Mouse (Mus musculus) stomach, embryonic 14.5 days (tissue): ENCODE results near the gene U2af1. TPM values are rescaled to one million over a fixed set of nuclear protein-coding genes. Genes with fewer than 3 reads are reported as not detected.
A peak's percentile ranks its signal among the peaks of the same experiment; 100 is the strongest.
"Not testable (repeated sequence)": the region's sequence is repeated elsewhere in the genome, so short reads cannot be mapped to it uniquely, and the experiment has no call there.

Experiments
- ATAC-seq: fragments of 200-750 bp; cut with Nextera tagmentation; 2 replicates; pipeline ENCODE4 v1.8.0; 2017; ENCODE audit warnings: low read depth, moderate TSS enrichment; ENCODE audit not compliant: insufficient number of reproducible peaks, insufficient read depth, low FRiP score
- H3K27ac ChIP-seq: fragments of 300-500 bp; sonication (generic); 2 replicates; pipeline ENCODE4 v1.5.1; 2014; ENCODE audit warnings: mild to moderate bottlenecking, low read length, moderate library complexity, mixed read lengths
- H3K27me3 ChIP-seq: fragments of 300-500 bp; sonication (generic); 2 replicates; pipeline ENCODE4 v1.6.1; 2014; ENCODE audit warnings: low read length, control low read depth, mixed read lengths; ENCODE audit not compliant: control insufficient read depth, insufficient read depth
- H3K36me3 ChIP-seq: fragments of 300-500 bp; sonication (generic); 2 replicates; pipeline ENCODE4 v1.6.1; 2014; ENCODE audit warnings: mild to moderate bottlenecking, control low read depth, low read length, moderate library complexity, mixed read lengths; ENCODE audit not compliant: control insufficient read depth, insufficient read depth
- H3K4me1 ChIP-seq: fragments of 300-500 bp; sonication (generic); 2 replicates; pipeline ENCODE4 v1.6.1; 2014; ENCODE audit warnings: low read length, control low read depth, mixed read lengths; ENCODE audit not compliant: control insufficient read depth, insufficient read depth
- H3K4me2 ChIP-seq: fragments of 300-500 bp; sonication (generic); replicated peaks from 2 replicates; pipeline ENCODE4 v1.6.1; 2014; ENCODE audit warnings: low read depth, low read length, control low read depth
- H3K4me3 ChIP-seq: fragments of 300-500 bp; sonication (generic); 2 replicates; pipeline ENCODE4 v1.5.1; 2014; ENCODE audit warnings: low read depth, low read length, control low read depth
- H3K9ac ChIP-seq: fragments of 300-500 bp; sonication (generic); replicated peaks from 2 replicates; pipeline ENCODE4 v1.6.1; 2014; ENCODE audit warnings: low read depth, mild to moderate bottlenecking, control low read depth, low read length, moderate library complexity, mixed read lengths
- H3K9me3 ChIP-seq: fragments of 300-500 bp; sonication (generic); 2 replicates; pipeline ENCODE4 v1.6.1; 2016; ENCODE audit warnings: low read depth, low read length, control low read depth; ENCODE audit not compliant: control insufficient read depth
- WGBS: fragments of 180-500 bp; shearing (Covaris S2); extraction: QIAGEN DNeasy Blood & Tissue Kit; methylation state at CpG from one replicate; pipeline ENCODE4 v1.1.7; 2014; 5-methylcytosine and 5-hydroxymethylcytosine counted together
- polyA plus RNA-seq: library from polyadenylated mRNA; unstranded; fragments of >200 nt; fragmentation: Nextera tagmentation; extraction: Ambion mirVana; gene quantifications from 2 replicates; pipeline ENCODE4 v1.2.1, GENCODE M21; 2014

The U2af1 gene
- polyA plus RNA-seq, result 165 and 175 TPM in 2 replicates

GRCm38 (mm10) chr17:31658468-31659185, at the start of gene U2af1:
U2af1 (minus strand) TSS chr17:31658892.
- Histone ChIP-seq H3K4me3 (peak within 1 kb of the TSS; percentile 96), H3K27ac (peak within 1 kb of the TSS; percentile 80), H3K4me1 (peaks cover 10% of the 10 kb centered on the region; the same call in 1 of the 2 replicates), H3K9ac (peak within 1 kb of the TSS; percentile 97), H3K27me3 (no peaks in the 10 kb centered on the region), H3K4me2 (peak within 1 kb of the TSS; percentile 78), H3K9me3 (no peaks in the 10 kb centered on the region), H3K36me3 (peaks cover 22% of the 10 kb centered on the region)
- peak; percentile 99 for ATAC-seq
- under 1% methylated on average over 77 of the region's 77 CpGs for WGBS

DNA sequence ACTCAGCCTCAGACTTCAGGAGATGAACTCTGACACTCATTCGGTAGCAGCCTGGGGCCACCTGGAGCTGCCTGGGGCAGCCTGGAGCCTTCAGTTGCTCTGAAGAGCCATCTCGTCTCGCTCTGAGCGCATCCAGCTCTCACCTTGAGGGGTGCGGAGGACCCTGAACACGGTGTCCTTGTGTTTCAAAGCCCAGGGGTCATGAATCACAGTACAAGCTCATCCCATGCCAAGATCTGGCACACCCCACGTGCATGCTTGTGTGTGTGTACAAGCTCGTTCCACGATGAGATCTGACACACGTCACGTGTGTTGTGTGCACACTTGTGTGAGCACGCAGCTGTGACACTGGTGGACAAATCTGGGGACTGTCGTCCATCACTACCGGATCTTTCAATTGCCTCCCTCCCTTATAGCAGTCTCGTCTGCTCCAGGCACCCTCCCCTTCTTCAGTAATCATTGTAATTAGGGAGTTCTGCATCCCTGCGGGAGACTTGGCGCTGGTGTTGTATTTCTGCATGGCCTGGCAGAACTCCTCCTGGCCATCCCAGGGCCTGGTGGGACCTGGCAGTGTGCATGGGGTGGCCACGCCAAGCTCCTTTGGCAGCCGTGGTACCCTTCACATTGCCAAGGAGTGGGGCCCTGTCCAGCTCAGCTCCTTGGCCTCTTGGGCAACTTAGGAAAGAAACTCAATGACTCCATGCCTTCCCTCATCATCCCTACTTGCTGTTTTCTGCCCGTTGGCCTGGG, 46.8 kb upstream of the U2af1 start:
- no peaks in the 10 kb centered on the region for H3K9me3 ChIP-seq
- H3K4me2 ChIP-seq, result no peak overlapping the region
- no peaks in the 10 kb centered on the region for H3K36me3 ChIP-seq
- H3K4me3 ChIP-seq, result no peak overlapping the region
- no peaks in the 10 kb centered on the region for H3K27me3 ChIP-seq
- no peak overlapping the region for H3K27ac ChIP-seq
- H3K9ac ChIP-seq, result no peak overlapping the region
- no peak for ATAC-seq
- no peaks in the 10 kb centered on the region for H3K4me1 ChIP-seq
- WGBS, result 75% methylated on average over 20 of the region's 20 CpGs

DNA sequence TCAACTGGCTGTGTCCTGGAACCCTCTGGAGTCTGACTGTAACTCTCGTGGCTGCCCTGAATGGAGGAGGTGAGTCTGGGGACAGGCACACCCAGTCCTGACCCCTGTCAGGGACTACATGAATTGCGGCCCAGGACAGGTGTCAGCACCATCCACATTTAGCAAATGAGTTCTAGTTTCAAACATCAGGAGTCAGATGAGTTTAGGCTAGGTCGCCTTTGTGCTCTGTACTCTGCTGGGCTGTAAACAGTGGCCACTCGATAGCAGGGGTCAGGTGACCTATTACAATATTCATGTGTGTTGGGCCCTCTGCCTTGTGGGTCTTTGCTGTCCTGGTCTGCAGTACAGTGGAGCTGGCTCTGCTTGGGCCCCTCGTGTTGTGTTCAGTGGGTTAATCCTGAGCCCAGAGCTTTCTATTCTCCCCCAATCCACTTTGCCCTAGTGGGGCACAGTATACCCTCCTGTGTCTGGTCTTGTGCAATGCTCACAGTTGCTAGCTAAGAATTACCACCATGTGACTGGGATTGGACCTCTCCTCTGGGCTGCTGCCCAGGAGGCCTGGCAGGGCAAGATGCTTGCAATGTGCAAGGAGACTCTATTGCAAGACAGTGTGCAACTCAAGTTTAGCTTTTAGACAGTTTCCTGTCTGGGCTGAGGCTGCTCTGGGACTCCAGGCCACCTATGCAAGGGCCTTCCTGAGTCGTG, 44.7 kb upstream of the U2af1 start:
- WGBS, result 57% methylated on average over 6 of the region's 6 CpGs
- H3K27me3 ChIP-seq, result no peaks in the 10 kb centered on the region
- no peak for ATAC-seq

DNA sequence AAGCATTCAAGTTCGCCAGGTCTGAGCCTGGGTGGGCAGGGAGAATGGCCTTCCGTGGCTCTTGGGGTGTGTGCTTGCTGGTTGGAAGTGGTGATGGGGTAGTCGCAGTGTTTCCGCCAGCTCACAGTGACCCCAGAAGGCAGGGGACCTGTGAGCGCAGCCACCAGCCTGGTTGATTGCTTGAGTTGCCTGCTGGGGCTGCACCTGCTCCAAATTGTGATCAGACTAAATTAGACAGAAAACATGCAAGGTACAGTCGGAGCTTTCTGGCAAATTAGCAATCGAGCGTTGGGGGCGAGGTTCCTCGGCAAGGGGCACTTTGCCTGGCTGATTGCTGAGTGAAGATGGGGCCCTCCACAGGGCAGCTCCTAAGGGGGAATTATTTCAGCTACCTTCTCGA, 39.7 kb upstream of the U2af1 start:
- no peak overlapping the region for H3K27ac ChIP-seq
- H3K36me3 ChIP-seq, result no peaks in the 10 kb centered on the region
- no peaks in the 10 kb centered on the region for H3K27me3 ChIP-seq
- H3K4me2 ChIP-seq, result no peak overlapping the region
- no peak overlapping the region for H3K9ac ChIP-seq
- H3K4me1 ChIP-seq, result peaks cover 5% of the 10 kb centered on the region; the same call in 1 of the 2 replicates
- WGBS, result 75% methylated on average over 11 of the region's 11 CpGs
- no peak for ATAC-seq
- no peak overlapping the region for H3K4me3 ChIP-seq
- H3K9me3 ChIP-seq, result no peaks in the 10 kb centered on the region

More for the DNA sequence above, 44.7 kb upstream of the U2af1 start:
- H3K27ac ChIP-seq, result no peak overlapping the region
- H3K9ac ChIP-seq, result no peak overlapping the region
- no peak overlapping the region for H3K4me2 ChIP-seq
- H3K4me1 ChIP-seq, result no peaks in the 10 kb centered on the region
- no peaks in the 10 kb centered on the region for H3K9me3 ChIP-seq
- H3K4me3 ChIP-seq, result no peak overlapping the region
- no peaks in the 10 kb centered on the region for H3K36me3 ChIP-seq

GRCm38 (mm10) chr17:31695356-31695755, 36.7 kb upstream of the U2af1 start:
- H3K9me3 ChIP-seq, ATAC-seq, H3K27ac ChIP-seq, H3K4me2 ChIP-seq, H3K9ac ChIP-seq, H3K27me3 ChIP-seq, H3K36me3 ChIP-seq, H3K4me3 ChIP-seq: not testable (repeated sequence)
- peaks cover 10% of the 10 kb centered on the region; the same call in 1 of the 2 replicates for H3K4me1 ChIP-seq
- 85% methylated on average over 7 of the region's 7 CpGs for WGBS

- H3K4me3 ChIP-seq, result no peak overlapping the region
- no peak overlapping the region for H3K27ac ChIP-seq
- H3K4me2 ChIP-seq, result no peak overlapping the region
- H3K4me1 ChIP-seq, result peaks cover 10% of the 10 kb centered on the region; the same call in 1 of the 2 replicates
- H3K36me3 ChIP-seq, result no peaks in the 10 kb centered on the region
- WGBS, result 85% methylated on average over 1 of the region's 1 CpGs
- H3K9ac ChIP-seq, result no peak overlapping the region
- H3K9me3 ChIP-seq, result no peaks in the 10 kb centered on the region
- H3K27me3 ChIP-seq, result no peaks in the 10 kb centered on the region
- ATAC-seq, result no peak
Observed at GRCm38 (mm10) chr17:31694949-31695348, 36.3 kb upstream of the U2af1 start.

DNA sequence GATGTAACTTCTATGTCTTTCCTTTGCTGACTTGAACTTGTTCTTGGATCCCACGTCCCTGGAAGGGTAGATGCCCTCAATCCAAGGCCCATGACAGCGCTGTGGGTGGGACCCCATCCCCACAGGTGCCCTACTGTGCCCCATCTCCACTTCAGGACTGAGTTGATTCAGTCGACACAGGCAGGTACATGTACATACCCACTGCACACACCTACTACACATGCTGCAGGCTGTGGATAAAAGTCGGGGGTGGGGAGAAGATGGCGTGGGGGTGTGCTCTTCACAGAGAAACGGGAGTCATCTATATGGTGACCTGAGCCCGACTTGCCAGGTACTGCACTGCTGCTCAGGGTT, 35.3 kb upstream of the U2af1 start:
- H3K27me3 ChIP-seq, result no peaks in the 10 kb centered on the region
- H3K36me3 ChIP-seq, result no peaks in the 10 kb centered on the region
- H3K4me3 ChIP-seq, result no peak overlapping the region
- no peak overlapping the region for H3K27ac ChIP-seq
- H3K9me3 ChIP-seq, result no peaks in the 10 kb centered on the region
- no peak overlapping the region for H3K4me2 ChIP-seq
- no peak overlapping the region for H3K9ac ChIP-seq
- H3K4me1 ChIP-seq, result peaks cover 10% of the 10 kb centered on the region; the same call in 1 of the 2 replicates
- WGBS, result 65% methylated on average over 7 of the region's 7 CpGs
- ATAC-seq, result peak; percentile 42; the same call in 1 of the 2 replicates

GRCm38 (mm10) chr17:31693330-31694022, 34.8 kb upstream of the U2af1 start:
- Histone ChIP-seq H3K27me3 (no peaks in the 10 kb centered on the region), H3K36me3 (no peaks in the 10 kb centered on the region), H3K27ac (no peak overlapping the region), H3K4me3 (no peak overlapping the region), H3K4me2 (peak overlapping the region; percentile 43), H3K9me3 (no peaks in the 10 kb centered on the region), H3K9ac (no peak overlapping the region), H3K4me1 (peaks cover 10% of the 10 kb centered on the region; the same call in 1 of the 2 replicates)
- whole genome bisulfite sequencing, result 3% methylated on average over 20 of the region's 20 CpGs
- ATAC-seq, result peak; percentile 69; the same call in 1 of the 2 replicates
